Mouse (Mus musculus): Measurements from ENCODE around the gene Ten1.

Gene Ten1

GRCm38 (mm10) chr11:116198639-116199531, at the start of gene Ten1, which contains the start of gene Acox1:
TSS of gene Ten1 (plus strand) at chr11:116198855.
TSS of gene Acox1 (minus strand) at chr11:116199045.
- peak; percentile 96 to 97 for DNase-seq (ENCODE audit: low spot score in 2 of 2)

- no peak for DNase-seq (ENCODE audit: low spot score in 2 of 2)
These were observed 49.3 kb upstream of the Ten1 start for GRCm38 (mm10) chr11:116149341-116149740.

GRCm38 (mm10) chr11:116150960-116151359, 47.7 kb upstream of the Ten1 start:
- DNase-seq (ENCODE audit: low spot score in 2 of 2): no peak

GRCm38 (mm10) chr11:116161312-116161711, 37.3 kb upstream of the Ten1 start:
- DNase-seq (ENCODE audit: low spot score in 2 of 2): no peak

- DNase-seq (ENCODE audit: low spot score in 2 of 2): no peak
These were observed 36.5 kb upstream of the Ten1 start for GRCm38 (mm10) chr11:116162146-116162545.

- DNase-seq (ENCODE audit: low spot score in 2 of 2): no peak
These were observed 35.7 kb upstream of the Ten1 start for GRCm38 (mm10) chr11:116163002-116163401.

- DNase-seq (ENCODE audit: low spot score in 2 of 2): no peak
These were observed 31.4 kb upstream of the Ten1 start for GRCm38 (mm10) chr11:116167232-116167631.

DNA sequence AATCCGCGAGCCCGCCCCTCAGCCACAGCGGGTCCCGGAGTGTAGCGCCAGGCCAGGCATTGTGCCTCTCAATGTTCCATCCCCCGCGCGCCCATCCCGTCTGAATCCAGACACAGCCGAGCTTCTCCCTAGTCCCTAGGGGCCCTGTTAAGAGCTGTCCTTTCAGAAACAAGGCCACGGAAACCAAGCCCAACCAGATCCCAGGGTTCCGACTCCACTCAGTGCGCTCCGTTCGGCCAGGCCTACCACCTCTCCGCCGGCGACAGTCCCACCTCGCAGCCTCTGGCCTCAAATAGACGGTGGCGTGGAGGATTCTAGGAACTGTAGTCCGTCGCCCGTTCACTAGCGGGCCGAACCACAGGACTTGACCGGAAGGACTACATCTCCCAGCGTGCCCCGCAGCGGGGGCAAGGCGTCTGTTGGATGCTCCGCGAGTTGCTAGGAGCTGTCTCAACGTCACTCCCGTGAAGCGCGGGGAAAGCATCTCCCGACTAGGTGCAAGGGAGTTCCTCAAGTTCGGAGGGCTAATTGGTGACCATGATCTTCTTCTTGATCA, 30.7 kb upstream of the Ten1 start, which contains the start of gene Fbf1:
Fbf1 (minus strand) TSS at position 283 of the 556 bp plus-strand sequence.
- peak; percentile 90 to 94 for DNase-seq (ENCODE audit: low spot score in 2 of 2)

GRCm38 (mm10) chr11:116169214-116169613, 29.4 kb upstream of the Ten1 start:
- DNase-seq (ENCODE audit: low spot score in 2 of 2): no peak

DNA sequence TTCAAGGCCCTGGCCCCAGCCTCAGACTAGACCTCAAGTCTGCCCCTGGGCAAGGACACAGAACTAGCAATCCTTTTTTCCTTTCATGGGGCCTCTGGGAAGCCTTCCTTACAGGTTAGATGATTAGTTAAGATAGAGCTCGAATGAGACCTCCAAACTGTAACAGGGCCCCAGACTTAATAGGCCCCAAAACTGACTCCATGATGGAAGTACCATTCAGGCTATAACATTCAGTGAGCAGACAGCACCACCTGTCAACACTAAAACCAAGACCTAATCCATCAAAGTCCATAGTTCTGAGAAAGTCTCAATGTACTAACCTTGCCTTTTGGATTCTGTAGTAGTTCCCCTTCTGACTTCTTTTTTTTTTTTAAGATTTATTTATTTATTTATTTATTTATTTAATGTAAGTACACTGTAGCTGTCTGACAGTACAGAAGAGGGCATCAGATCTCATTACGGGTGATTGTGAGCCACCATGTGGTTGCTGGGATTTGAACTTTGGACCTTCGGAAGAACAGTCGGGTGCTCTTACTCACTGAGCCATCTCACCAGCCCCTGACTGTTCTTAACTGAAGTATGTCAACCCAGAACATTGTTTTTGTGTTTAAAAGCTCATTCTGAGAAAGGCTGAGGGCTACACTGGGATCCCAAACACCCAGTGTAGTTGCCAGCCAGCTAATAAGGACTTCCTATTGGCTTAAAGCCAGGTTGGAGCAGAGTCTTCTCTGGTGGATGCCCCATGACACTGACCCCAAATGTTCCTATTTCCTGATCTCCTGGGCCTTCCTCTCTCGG, 28.5 kb upstream of the Ten1 start:
- DNase-seq (ENCODE audit: low spot score in 2 of 2): no peak

GRCm38 (mm10) chr11:116171959-116172358, 26.7 kb upstream of the Ten1 start:
- no peak for DNase-seq (ENCODE audit: low spot score in 2 of 2)

DNA sequence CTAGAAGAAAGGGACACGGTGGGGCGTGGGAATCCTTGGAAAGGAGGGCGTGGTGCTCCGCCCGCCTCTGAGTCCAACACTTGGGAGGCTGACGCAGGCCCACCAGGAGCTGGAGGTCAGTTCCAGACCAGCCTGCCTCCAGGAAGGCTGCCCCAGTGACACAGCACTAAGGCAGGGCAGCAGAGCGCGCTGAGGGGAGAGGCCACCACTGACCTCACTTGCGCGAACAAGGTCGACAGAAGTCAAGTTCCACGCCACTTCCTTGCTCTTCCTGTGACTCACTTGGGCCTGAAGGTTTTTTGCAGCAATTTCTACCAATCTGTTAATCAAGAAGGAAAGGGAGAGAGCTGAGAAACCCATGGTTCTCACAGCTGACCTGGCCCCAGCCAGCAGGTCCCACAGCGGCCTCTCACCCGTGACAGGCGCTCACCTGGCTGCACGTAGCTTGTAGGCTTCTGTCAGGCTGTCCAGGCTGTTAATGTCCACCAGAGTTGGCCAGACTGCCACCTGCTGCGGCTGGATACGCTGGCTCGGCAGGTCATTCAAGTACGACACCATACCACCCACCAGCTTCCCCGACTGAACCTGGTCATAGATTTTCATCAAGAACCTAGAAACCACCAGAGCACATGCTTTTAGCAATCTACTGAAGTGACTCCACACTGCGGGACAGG, 23.7 kb upstream of the Ten1 start:
- no peak for DNase-seq (ENCODE audit: low spot score in 2 of 2)

- DNase-seq (ENCODE audit: low spot score in 2 of 2): no peak
These were observed 22.6 kb upstream of the Ten1 start for GRCm38 (mm10) chr11:116176010-116176409.

DNA sequence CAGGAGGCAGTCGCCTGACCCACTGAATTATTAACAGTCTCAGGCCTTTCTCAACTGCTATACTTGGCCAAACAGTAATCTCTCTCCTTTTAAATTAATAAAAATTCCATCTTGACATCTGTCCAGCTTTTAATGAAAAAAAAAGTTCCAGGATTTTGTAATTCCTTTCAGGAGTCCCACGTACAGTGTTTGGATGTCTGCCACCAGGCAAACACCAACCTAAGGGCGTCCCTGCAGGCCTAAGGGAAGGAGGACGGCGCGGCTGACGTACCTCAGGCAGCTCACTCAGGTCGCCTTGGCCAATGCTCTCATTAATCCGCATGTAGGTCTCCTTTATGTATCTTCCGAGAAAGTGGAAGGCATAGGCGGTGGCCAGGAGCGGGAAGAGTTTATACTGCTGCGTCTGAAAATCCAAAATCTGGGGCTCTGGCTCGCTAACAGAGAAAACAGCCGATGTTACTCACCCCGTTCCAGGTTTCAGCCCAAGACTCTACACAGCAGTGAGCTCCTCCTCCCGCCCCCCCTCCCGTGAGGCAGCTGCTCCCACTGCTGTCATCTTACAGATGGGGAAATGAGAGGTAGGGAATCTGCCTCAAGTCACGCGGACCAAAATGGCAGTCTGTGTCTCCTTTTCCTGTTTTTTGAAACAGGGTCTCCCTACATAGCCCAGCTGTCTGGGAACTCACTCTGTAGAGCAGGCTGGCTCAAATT, 20.1 kb upstream of the Ten1 start:
- DNase-seq (ENCODE audit: low spot score in 2 of 2): no peak

DNA sequence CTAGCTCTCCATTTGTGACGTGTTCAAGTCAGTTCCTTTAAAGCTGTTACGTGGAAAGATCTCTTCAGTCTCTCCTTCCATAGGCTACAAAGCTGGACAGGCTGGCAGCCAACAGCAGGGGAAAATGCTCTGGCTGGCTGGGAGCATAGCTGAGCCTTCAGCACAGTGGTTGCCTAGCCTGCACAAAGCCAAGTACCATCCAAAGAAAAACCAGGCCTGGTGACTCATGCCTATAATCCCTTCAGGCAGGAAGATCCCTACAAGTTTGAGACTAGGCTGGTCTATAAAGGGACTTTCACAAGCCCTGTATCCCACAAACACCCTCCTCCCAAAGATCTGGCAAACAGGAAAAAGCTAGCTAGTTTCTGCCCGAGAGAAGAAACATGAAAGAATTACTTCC, 12.8 kb upstream of the Ten1 start:
- no peak for DNase-seq (ENCODE audit: low spot score in 2 of 2)

DNA sequence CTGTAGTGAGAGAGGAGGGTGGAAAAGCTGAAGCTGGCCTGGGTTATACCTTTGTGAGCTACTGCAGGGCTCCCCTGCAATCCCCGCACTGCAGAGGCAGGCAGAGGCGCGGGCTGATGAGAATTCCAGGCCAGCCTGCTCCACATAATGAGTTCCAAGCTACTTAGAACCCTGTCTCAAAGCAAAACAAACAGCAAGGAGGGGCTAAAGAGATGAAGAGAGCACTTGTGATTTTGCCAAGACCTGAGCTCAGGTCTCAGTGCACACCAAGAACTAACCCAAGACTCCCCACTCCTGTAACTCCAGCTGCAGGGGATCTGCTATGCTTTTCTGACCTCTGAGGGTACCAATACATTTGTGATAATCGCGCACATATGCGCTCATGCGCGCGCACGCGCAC, 12.3 kb upstream of the Ten1 start:
- DNase-seq (ENCODE audit: low spot score in 2 of 2): no peak

DNA sequence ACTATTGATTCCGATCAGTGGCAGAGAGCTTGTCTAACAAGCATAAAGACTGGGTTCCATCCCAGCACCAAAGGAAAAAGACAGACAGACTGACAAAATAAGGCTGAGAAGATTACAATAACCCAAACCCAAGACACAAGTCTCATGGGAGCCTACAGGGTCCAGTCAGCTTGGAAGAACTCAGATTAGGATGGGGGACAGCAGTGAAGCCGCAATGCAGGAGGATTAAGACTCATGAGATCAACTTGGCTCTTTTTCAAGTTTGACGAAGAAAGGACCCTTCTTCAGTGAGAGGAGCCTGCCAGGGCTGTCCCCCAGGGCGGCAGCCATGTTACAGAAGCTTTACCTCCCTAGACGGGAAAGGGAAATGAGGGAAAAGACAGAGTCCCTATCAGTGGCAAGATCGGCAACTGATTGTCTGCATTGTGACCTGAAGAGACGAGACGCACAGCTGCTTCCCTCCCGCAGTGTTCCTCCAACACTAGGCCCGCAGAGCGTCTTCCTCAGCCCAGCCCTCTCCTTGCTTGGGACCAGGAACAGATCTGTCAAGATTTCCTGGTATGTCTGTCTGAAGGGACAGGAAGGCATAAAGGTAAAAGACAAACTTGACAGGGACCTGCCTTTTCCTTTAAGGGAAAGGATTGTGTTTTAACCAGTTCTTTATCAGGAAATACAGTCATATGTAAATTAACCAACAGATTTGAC, 11.3 kb upstream of the Ten1 start:
- no peak for DNase-seq (ENCODE audit: low spot score in 2 of 2)

GRCm38 (mm10) chr11:116194619-116195018, 4.0 kb upstream of the Ten1 start:
- DNase-seq (ENCODE audit: low spot score in 2 of 2): no peak

DNA sequence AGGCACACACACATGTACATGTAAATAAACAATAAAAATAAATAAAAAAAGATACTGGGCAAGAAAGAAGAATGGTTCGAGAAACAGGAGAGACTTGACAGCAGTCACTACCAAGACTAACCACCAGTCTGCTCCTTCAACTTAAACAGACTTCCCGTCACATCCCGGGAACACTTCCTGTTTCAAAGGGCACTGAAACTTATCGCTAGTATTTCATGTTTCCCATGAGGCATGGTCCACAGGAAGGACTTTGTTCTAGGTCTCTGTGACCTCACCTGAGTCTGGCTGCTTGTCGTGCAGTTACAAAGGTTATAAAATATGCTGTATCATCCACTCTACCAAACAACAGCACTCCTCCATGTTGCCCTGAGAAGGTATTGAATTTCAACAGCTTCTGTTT, 3.4 kb upstream of the Ten1 start:
- no peak for DNase-seq (ENCODE audit: low spot score in 2 of 2)

DNA sequence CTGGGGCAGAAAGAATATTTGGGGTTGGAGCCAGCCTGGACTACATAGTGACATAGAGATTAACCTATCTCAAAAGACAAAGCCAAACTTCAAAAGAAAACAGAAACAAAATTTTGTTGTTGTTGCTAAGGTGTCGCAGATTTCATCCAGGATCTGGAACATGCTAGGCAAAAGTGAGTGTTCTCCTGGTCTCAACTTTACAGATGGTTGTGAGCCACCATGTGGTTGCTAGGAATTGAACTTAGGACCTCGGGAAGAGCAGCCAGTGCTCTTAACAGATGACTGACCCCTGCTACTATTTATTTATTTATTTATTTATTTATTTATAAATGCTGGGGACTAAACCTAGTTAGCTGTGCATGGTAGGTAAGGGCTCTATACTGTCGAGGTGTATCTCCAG, 2.3 kb upstream of the Ten1 start:
- no peak for DNase-seq (ENCODE audit: low spot score in 2 of 2)

Data from urinary bladder, postnatal 4 days (tissue).